Mouse (Mus musculus): ENCODE data around the gene Cox11. TPM values are rescaled to one million over a fixed set of nuclear protein-coding genes. Genes with fewer than 3 reads are reported as not detected.
A peak's percentile ranks its signal among the peaks of the same experiment; 100 is the strongest.

Gene Cox11
- total RNA-seq (2017), result 15.6 and 28.1 TPM in 2 replicates

- ATAC-seq (replicated peaks in 1 of 2; ENCODE audit: insufficient read depth in 1 of 2, low FRiP score in 2 of 2, low TSS enrichment in 1 of 2, low read depth in 1 of 2, poor library complexity in 2 of 2, severe bottlenecking in 2 of 2), result peak; percentile 93 to 96
Observed at GRCm38 (mm10) chr11:90637440-90638311, at the start of gene Cox11, which contains the start of gene Stxbp4. TSS of gene Cox11 (plus strand) at chr11:90638173. TSS of gene Stxbp4 (minus strand) at chr11:90638084.

GRCm38 (mm10) chr11:90590996-90591395 is 47.0 kb upstream of the Cox11 start:
- no peak for ATAC-seq (replicated peaks in 1 of 2; ENCODE audit: insufficient read depth in 1 of 2, low FRiP score in 2 of 2, low TSS enrichment in 1 of 2, low read depth in 1 of 2, poor library complexity in 2 of 2, severe bottlenecking in 2 of 2)

- no peak for ATAC-seq (replicated peaks in 1 of 2; ENCODE audit: insufficient read depth in 1 of 2, low FRiP score in 2 of 2, low TSS enrichment in 1 of 2, low read depth in 1 of 2, poor library complexity in 2 of 2, severe bottlenecking in 2 of 2)
Observed at GRCm38 (mm10) chr11:90595826-90596225, 42.1 kb upstream of the Cox11 start.

- no peak for ATAC-seq (replicated peaks in 1 of 2; ENCODE audit: insufficient read depth in 1 of 2, low FRiP score in 2 of 2, low TSS enrichment in 1 of 2, low read depth in 1 of 2, poor library complexity in 2 of 2, severe bottlenecking in 2 of 2)
Observed at GRCm38 (mm10) chr11:90603066-90603465, 34.9 kb upstream of the Cox11 start.

GRCm38 (mm10) chr11:90612118-90612517 is 25.9 kb upstream of the Cox11 start:
- no peak for ATAC-seq (replicated peaks in 1 of 2; ENCODE audit: insufficient read depth in 1 of 2, low FRiP score in 2 of 2, low TSS enrichment in 1 of 2, low read depth in 1 of 2, poor library complexity in 2 of 2, severe bottlenecking in 2 of 2)

GRCm38 (mm10) chr11:90614743-90615142 is 23.2 kb upstream of the Cox11 start:
- peak; percentile 42 to 56; a peak in 3 of 4 replicates for ATAC-seq (replicated peaks in 1 of 2; ENCODE audit: insufficient read depth in 1 of 2, low FRiP score in 2 of 2, low TSS enrichment in 1 of 2, low read depth in 1 of 2, poor library complexity in 2 of 2, severe bottlenecking in 2 of 2)

GRCm38 (mm10) chr11:90616431-90616830 is 21.5 kb upstream of the Cox11 start:
- ATAC-seq (replicated peaks in 1 of 2; ENCODE audit: insufficient read depth in 1 of 2, low FRiP score in 2 of 2, low TSS enrichment in 1 of 2, low read depth in 1 of 2, poor library complexity in 2 of 2, severe bottlenecking in 2 of 2), result no peak; a peak in 1 of 4 replicates

- no peak for ATAC-seq (replicated peaks in 1 of 2; ENCODE audit: insufficient read depth in 1 of 2, low FRiP score in 2 of 2, low TSS enrichment in 1 of 2, low read depth in 1 of 2, poor library complexity in 2 of 2, severe bottlenecking in 2 of 2)
Observed at GRCm38 (mm10) chr11:90622044-90622443, 15.9 kb upstream of the Cox11 start.

- no peak for ATAC-seq (replicated peaks in 1 of 2; ENCODE audit: insufficient read depth in 1 of 2, low FRiP score in 2 of 2, low TSS enrichment in 1 of 2, low read depth in 1 of 2, poor library complexity in 2 of 2, severe bottlenecking in 2 of 2)
Observed at GRCm38 (mm10) chr11:90622500-90622899, 15.5 kb upstream of the Cox11 start.

GRCm38 (mm10) chr11:90623477-90623876 is 14.5 kb upstream of the Cox11 start:
- peak; percentile 51 to 59; a peak in 1 of 4 replicates for ATAC-seq (replicated peaks in 1 of 2; ENCODE audit: insufficient read depth in 1 of 2, low FRiP score in 2 of 2, low TSS enrichment in 1 of 2, low read depth in 1 of 2, poor library complexity in 2 of 2, severe bottlenecking in 2 of 2)

- ATAC-seq (replicated peaks in 1 of 2; ENCODE audit: insufficient read depth in 1 of 2, low FRiP score in 2 of 2, low TSS enrichment in 1 of 2, low read depth in 1 of 2, poor library complexity in 2 of 2, severe bottlenecking in 2 of 2), result no peak
Observed at GRCm38 (mm10) chr11:90625174-90625573, 12.8 kb upstream of the Cox11 start.

GRCm38 (mm10) chr11:90627751-90628150 is 10.2 kb upstream of the Cox11 start:
- no peak for ATAC-seq (replicated peaks in 1 of 2; ENCODE audit: insufficient read depth in 1 of 2, low FRiP score in 2 of 2, low TSS enrichment in 1 of 2, low read depth in 1 of 2, poor library complexity in 2 of 2, severe bottlenecking in 2 of 2)

- no peak for ATAC-seq (replicated peaks in 1 of 2; ENCODE audit: insufficient read depth in 1 of 2, low FRiP score in 2 of 2, low TSS enrichment in 1 of 2, low read depth in 1 of 2, poor library complexity in 2 of 2, severe bottlenecking in 2 of 2)
Observed at GRCm38 (mm10) chr11:90632480-90632879, 5.5 kb upstream of the Cox11 start.

- no peak for ATAC-seq (replicated peaks in 1 of 2; ENCODE audit: insufficient read depth in 1 of 2, low FRiP score in 2 of 2, low TSS enrichment in 1 of 2, low read depth in 1 of 2, poor library complexity in 2 of 2, severe bottlenecking in 2 of 2)
Observed at GRCm38 (mm10) chr11:90634661-90635060, 3.3 kb upstream of the Cox11 start.

GRCm38 (mm10) chr11:90638312-90638830 is 398 bp downstream of the Cox11 start:
- ATAC-seq (replicated peaks in 1 of 2; ENCODE audit: insufficient read depth in 1 of 2, low FRiP score in 2 of 2, low TSS enrichment in 1 of 2, low read depth in 1 of 2, poor library complexity in 2 of 2, severe bottlenecking in 2 of 2), result peak; percentile 8 to 12; a peak in 1 of 4 replicates

- ATAC-seq (replicated peaks in 1 of 2; ENCODE audit: insufficient read depth in 1 of 2, low FRiP score in 2 of 2, low TSS enrichment in 1 of 2, low read depth in 1 of 2, poor library complexity in 2 of 2, severe bottlenecking in 2 of 2), result no peak
Observed at GRCm38 (mm10) chr11:90649777-90650176, 11.8 kb downstream of the Cox11 start.

- no peak for ATAC-seq (replicated peaks in 1 of 2; ENCODE audit: insufficient read depth in 1 of 2, low FRiP score in 2 of 2, low TSS enrichment in 1 of 2, low read depth in 1 of 2, poor library complexity in 2 of 2, severe bottlenecking in 2 of 2)
Observed at GRCm38 (mm10) chr11:90650231-90650885, 12.4 kb downstream of the Cox11 start.

GRCm38 (mm10) chr11:90652603-90653002 is 14.6 kb downstream of the Cox11 start:
- ATAC-seq (replicated peaks in 1 of 2; ENCODE audit: insufficient read depth in 1 of 2, low FRiP score in 2 of 2, low TSS enrichment in 1 of 2, low read depth in 1 of 2, poor library complexity in 2 of 2, severe bottlenecking in 2 of 2), result no peak
